Mouse (Mus musculus) C2C12 (cell line): ENCODE measurements around the gene Zfp335.

ENCODE experiments used
- CEBPB ChIP-seq: IDR thresholded peaks from one replicate; pipeline ENCODE4 v1.6.1; 2011; ENCODE audit warnings: low read depth, mild to moderate bottlenecking, control low read depth, moderate library complexity
- CTCF ChIP-seq: IDR thresholded peaks from one replicate; pipeline ENCODE4 v1.5.1; 2011; ENCODE audit not compliant: control insufficient read depth, insufficient read depth, insufficient read length
- FOSL1 ChIP-seq: IDR thresholded peaks from one replicate; pipeline ENCODE4 v1.8.0; 2011; ENCODE audit warnings: mild to moderate bottlenecking, low read length; ENCODE audit not compliant: poor library complexity, insufficient read depth, severe bottlenecking
- MAX ChIP-seq: IDR thresholded peaks from one replicate; pipeline ENCODE4 v1.6.1; 2011; ENCODE audit warnings: mild to moderate bottlenecking, control low read depth
- MYOD1 ChIP-seq: IDR thresholded peaks from one replicate; pipeline ENCODE4 v1.6.1; 2011; ENCODE audit warnings: low read depth; ENCODE audit not compliant: control insufficient read depth, insufficient read length
- USF1 ChIP-seq: IDR thresholded peaks from one replicate; pipeline ENCODE4 v1.6.1; 2011; ENCODE audit warnings: low read depth, mild to moderate bottlenecking, control low read depth, moderate library complexity

DNA sequence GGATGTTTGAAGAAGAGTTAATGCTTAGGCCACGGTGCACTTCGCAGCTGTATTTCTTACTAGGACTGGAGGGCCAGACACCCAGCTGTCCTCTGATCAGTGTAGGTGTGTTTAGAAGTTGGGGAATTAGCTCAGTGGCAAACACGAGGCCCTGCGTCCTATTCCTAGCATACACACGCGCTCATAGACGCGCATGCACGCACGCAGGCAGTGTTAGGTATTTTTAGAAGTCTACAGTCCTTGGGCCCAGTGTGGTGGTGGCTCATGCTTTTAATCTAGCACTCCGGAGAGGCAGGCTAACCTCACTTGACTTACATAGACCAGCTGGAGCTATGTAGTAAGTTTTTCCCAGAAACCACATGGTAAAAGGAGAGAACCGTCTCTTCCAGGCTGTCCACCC lies 594 bp upstream of the Zfp335 start:
- TF ChIP-seq MAX (peak; percentile 29), USF1 (no peak), CTCF (no peak), FOSL1 (no peak), MYOD1 (no peak), CEBPB (no peak)
